Mouse (Mus musculus) cerebellum, adult 2 months (tissue): Measurements from ENCODE around the gene Trim46.

Experiments
- CTCF ChIP-seq: fragments of 200-500 bp; IDR thresholded peaks from 2 replicates; pipeline ENCODE4 v1.5.1; 2011; ENCODE audit warnings: low read depth, mild to moderate bottlenecking, control low read depth, low read length, moderate library complexity, borderline replicate concordance; ENCODE audit not compliant: insufficient read depth
- POLR2A ChIP-seq: fragments of 200-500 bp; IDR thresholded peaks from 2 replicates; pipeline ENCODE4 v1.6.1; 2011; ENCODE audit warnings: low read length, control low read depth, borderline replicate concordance; ENCODE audit not compliant: insufficient read depth

- TF ChIP-seq CTCF (no peak), POLR2A (no peak)
Observed at GRCm38 (mm10) chr3:89208736-89209135, 37.4 kb downstream of the Trim46 start.
